14 mouse cellular contexts compared by ENCODE assay signal in genomic region chr2:11708538-11708937, GRCm38 (mm10). TPM values are rescaled to one million over a fixed set of nuclear protein-coding genes. Genes with fewer than 3 reads are reported as not detected.
DNase-seq lines count a peak whose midpoint lies in the region; ATAC-seq lines count a peak whose summit lies in the region.
"Had no signal": no experiment of that assay in that cellular context is flagged by ENCODE, and none has a peak within 500 bp of the region (broad histone marks: within the 10 kb centered on the region; RNA-seq: fewer than 3 reads in every experiment).

No protein-coding gene starts in this region.

- peak; percentile 27 for ATAC-seq in common myeloid progenitor, adult 5-6 weeks (replicated peaks; ENCODE audit: low read depth, poor library complexity, severe bottlenecking)
- no peak for ATAC-seq in inflammation-experienced regulatory T-cells, adult 6 months
- no peak for ATAC-seq in CD4-positive, CD25-positive, alpha-beta regulatory T cell, adult 4 months
- ATAC-seq: intestine, postnatal 0 days had no signal

- DNase-seq in heart, adult 11 months = peak; percentile 93
- no peak for DNase-seq in heart, postnatal 25 days (ENCODE audit: low spot score)
- peak; percentile 25 to 30 for DNase-seq in lung, adult 18-20 months
- DNase-seq in lung, postnatal 4 days = no peak
- DNase-seq in skeletal muscle tissue, adult 2 months (ENCODE audit: low read depth, low spot score) = peak; percentile 53
- DNase-seq: cerebellum, adult 11 months; cerebellum, postnatal 36 days; kidney, postnatal 10 days; right cerebral cortex, postnatal 4 days; thymus, postnatal 14 days had no signal

- intact Hi-C loops in heart, postnatal 25 days (cut with DNase I) = loop anchor here (5.0 kb wide), 2 partner anchors 69 to 106 kb away; partner anchors contain the start of genes Ankrd16, Fbh1 and Rbm17

RNA-seq across cellular contexts. Expression of gene Il15ra, which starts 3.4 kb away (rescaled TPM):
- total RNA-seq in heart, postnatal 25 days (2021) = 10 to 100 TPM; 28.6 to 37.3 TPM
- 7.6 and 20.8 TPM in 2 replicates for total RNA-seq in common myeloid progenitor, adult 5-6 weeks (2017)
- polyA plus RNA-seq in inflammation-experienced regulatory T-cells, adult 6 months (2017; shearing (Covaris generic)) = 10 to 100 TPM; 26.6 to 36.7 (median 29.9) TPM
- 10 to 100 TPM; 24.0 to 33.6 TPM for polyA plus RNA-seq in CD4-positive, CD25-positive, alpha-beta regulatory T cell, adult 4 months (2017; shearing (Covaris generic))

Comparison
In these comparisons a context has a peak if more than half of its experiments do, and no peak if none do; other contexts are left out.
1. DNase-seq: peak in heart, adult 11 months (single experiment), lung, adult 18-20 months (2 of 2) and skeletal muscle tissue, adult 2 months (single experiment); none in heart, postnatal 25 days (single experiment) and lung, postnatal 4 days (0 of 2).